Mouse (Mus musculus) CH12.LX (cell line): ENCODE data around the gene Ank2.

Source experiments
- BHLHE40 ChIP-seq: IDR thresholded peaks from 2 replicates; pipeline ENCODE4 v1.6.1; 2011; ENCODE audit warnings: mild to moderate bottlenecking, low read depth, low read length, improper control_type of control experiment
- CHD2 ChIP-seq: IDR thresholded peaks from 2 replicates; pipeline ENCODE4 v1.6.1; 2011; ENCODE audit warnings: low read length, improper control_type of control experiment
- CTCF ChIP-seq, 2 experiments: IDR thresholded peaks in 1 of 2; conservative IDR thresholded peaks in 1 of 2; 2 replicates each; pipeline ENCODE4 v1.5.1; 2011 to 2012; ENCODE audit warnings: low read depth in 2 of 2, low read length in 2 of 2, improper control_type of control experiment in 1 of 2, inconsistent platforms in 1 of 2, mild to moderate bottlenecking in 1 of 2, moderate library complexity in 1 of 2
- EP300 ChIP-seq: IDR thresholded peaks from 2 replicates; pipeline ENCODE4 v1.6.1; 2011; ENCODE audit warnings: low read length, improper control_type of control experiment
- IRF4 ChIP-seq: IDR thresholded peaks from 2 replicates; pipeline ENCODE4 v1.6.1; 2014; ENCODE audit warnings: low read depth, mild to moderate bottlenecking, inconsistent platforms, low read length, improper control_type of control experiment
- MAX ChIP-seq: IDR thresholded peaks from 2 replicates; pipeline ENCODE4 v1.6.1; 2011; ENCODE audit warnings: low read length, improper control_type of control experiment
- POLR2A ChIP-seq: IDR thresholded peaks from 2 replicates; pipeline ENCODE4 v1.6.1; 2011; ENCODE audit warnings: low read depth, mild to moderate bottlenecking, improper control_type of control experiment, low read length
- RCOR1 ChIP-seq: conservative IDR thresholded peaks from 2 replicates; pipeline ENCODE4 v1.6.1; 2012; ENCODE audit warnings: low read depth, mild to moderate bottlenecking, inconsistent platforms, low read length, improper control_type of control experiment
- USF1 ChIP-seq: IDR thresholded peaks from 2 replicates; pipeline ENCODE4 v1.6.1; 2014; ENCODE audit warnings: low read depth, mild to moderate bottlenecking, inconsistent platforms, low read length, improper control_type of control experiment
- USF2 ChIP-seq: conservative IDR thresholded peaks from 2 replicates; pipeline ENCODE4 v1.6.1; 2011; ENCODE audit warnings: low read depth, low read length, improper control_type of control experiment
- ZC3H11A ChIP-seq: IDR thresholded peaks from 2 replicates; pipeline ENCODE4 v1.6.1; 2012; ENCODE audit warnings: low read depth, mild to moderate bottlenecking, inconsistent platforms, low read length, improper control_type of control experiment
- ZMIZ1 ChIP-seq: IDR thresholded peaks from 2 replicates; pipeline ENCODE4 v1.6.1; 2012; ENCODE audit warnings: low read depth, mild to moderate bottlenecking, inconsistent platforms, low read length, improper control_type of control experiment

DNA sequence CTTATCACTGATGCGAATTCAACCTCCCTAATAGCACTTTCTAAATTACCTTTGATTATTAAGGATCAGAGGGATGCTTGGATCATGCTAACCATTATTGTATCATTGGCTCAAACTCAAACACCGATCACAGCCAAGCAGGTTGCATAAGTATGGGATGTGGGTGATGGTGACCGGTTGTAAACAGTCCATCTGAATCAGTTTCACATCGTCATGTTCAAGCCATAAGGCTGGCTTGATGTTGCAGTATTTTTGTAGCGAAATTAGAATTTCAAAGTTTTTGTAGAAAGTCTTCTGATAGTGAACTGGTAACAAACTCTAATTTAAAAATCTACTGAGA lies 310.4 kb downstream of the Ank2 start:
- TF ChIP-seq CTCF (conservative IDR thresholded peaks at IDR 0.05 in 1 of 2, IDR thresholded peaks at IDR 0.05 in 1 of 2; ENCODE audit: low read depth in 2 of 2, low read length in 2 of 2) (no peak), MAX (no peak), RCOR1 (no peak), ZMIZ1 (no peak), USF1 (no peak), IRF4 (no peak), BHLHE40 (no peak), CHD2 (no peak), EP300 (no peak), POLR2A (no peak), USF2 (no peak), ZC3H11A (no peak)
